Mouse (Mus musculus) left cerebral cortex, postnatal 14 days (tissue): Measurements from ENCODE around the gene Gpr158. TPM values are rescaled to one million over a fixed set of nuclear protein-coding genes. Genes with fewer than 3 reads are reported as not detected.
A peak's percentile ranks its signal among the peaks of the same experiment; 100 is the strongest.
"Not testable (repeated sequence)": the region's sequence is repeated elsewhere in the genome, so short reads cannot be mapped to it uniquely, and the experiment has no call there.

Experiments
- DNase-seq, 2 experiments: peaks; one replicate each; pipeline ENCODE4 v3.0.0; 2021 to 2022; ENCODE audit warnings: low spot score in 2 of 2, mixed read lengths in 1 of 2
- intact Hi-C: fragments of 180-260 bp; cut with DNase I; formaldehyde crosslinking; loops from one replicate; pipeline ENCODE4 v1.15.1; 2025
- long read RNA-seq, 2 experiments: library from polyadenylated mRNA; stranded (forward); transcript quantifications; one replicate each; pipeline ENCODE4 v2.0.0; 2021
- total RNA-seq, 2 experiments: library from RNA; stranded (reverse); gene quantifications; 2 replicates each; pipeline ENCODE4 v1.2.3; 2021

Gpr158 gene
- total RNA-seq = 100 to 1,000 TPM; 108 to 124 TPM
- long read RNA-seq, experiment 1, full-length matches to known transcripts = 9 of 29 reads
- long read RNA-seq, experiment 1, partial matches to known transcripts = 17 of 29 reads
- long read RNA-seq, experiment 1, other reads (novel, unspliced or antisense) = 3 of 29 reads
- long read RNA-seq, experiment 2, full-length matches to known transcripts = 7 of 20 reads
- long read RNA-seq, experiment 2, partial matches to known transcripts = 10 of 20 reads
- long read RNA-seq, experiment 2, other reads (novel, unspliced or antisense) = 3 of 20 reads

DNA sequence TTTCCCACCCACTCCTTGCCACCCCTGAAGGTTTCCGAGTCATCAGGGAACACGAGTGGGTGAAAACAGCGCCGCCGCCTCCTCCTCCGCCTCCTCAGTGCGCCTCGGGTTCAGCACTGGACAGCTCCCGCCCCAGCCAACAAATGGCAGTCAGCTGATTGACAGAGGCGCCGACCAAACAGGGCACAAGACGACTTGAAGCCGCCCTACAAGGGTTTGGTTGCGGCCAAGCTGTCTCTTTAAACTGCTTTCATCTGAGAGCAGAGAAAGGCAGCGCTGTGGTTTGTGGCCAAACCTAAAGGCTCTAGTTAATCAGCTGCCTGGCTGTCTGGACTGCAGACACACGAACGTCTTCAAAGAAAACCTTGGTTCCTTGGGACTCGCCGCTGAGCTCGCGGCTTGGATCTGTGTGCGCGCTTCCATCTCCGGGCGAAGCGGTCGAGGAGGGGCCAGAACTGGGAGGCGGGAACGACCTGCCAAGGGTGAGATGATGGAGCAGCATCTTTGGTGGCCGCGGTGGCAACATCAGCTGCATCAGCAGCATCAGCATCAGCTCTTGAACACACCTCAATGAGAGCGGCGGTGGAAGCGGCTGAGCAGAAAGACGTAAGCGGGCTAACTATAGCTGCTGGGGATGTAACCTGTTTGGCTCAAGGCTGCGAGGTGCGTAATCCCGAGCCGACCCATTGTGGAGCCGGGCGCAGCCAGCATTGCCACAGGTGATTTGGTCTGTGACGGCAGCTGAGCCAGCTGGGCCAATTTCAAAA is at the start of gene Gpr158:
Gene Gpr158, plus strand, starts transcription at position 198 of the 767 bp plus-strand sequence.
- DNase-seq = peak; percentile 91
- intact Hi-C loops = loop anchor here (5.0 kb wide), 2 partner anchors 85 to 540 kb away; no protein-coding TSS in a partner anchor

DNA sequence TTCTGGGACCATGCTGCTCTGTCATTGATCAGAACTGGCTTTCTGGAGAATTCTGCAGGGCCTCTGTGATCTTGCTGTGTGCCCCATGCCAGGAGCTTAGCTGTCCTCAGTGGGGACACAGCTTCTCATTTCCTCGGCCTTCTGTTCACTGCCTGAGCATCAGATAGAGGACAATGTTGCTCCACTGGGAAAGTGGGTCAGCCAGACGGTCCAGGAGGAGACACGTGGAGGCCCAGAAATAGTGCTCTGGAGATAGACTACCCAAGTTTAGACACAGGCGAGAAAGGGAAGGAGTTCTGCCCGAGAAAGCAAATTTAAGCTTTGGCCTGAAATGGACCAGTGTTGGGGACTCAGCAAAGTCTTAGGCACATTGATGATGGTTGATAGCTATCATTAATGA is 23.5 kb upstream of the Gpr158 start:
- peak; percentile 46 to 58 for DNase-seq
- intact Hi-C loops = no loop called here

DNA sequence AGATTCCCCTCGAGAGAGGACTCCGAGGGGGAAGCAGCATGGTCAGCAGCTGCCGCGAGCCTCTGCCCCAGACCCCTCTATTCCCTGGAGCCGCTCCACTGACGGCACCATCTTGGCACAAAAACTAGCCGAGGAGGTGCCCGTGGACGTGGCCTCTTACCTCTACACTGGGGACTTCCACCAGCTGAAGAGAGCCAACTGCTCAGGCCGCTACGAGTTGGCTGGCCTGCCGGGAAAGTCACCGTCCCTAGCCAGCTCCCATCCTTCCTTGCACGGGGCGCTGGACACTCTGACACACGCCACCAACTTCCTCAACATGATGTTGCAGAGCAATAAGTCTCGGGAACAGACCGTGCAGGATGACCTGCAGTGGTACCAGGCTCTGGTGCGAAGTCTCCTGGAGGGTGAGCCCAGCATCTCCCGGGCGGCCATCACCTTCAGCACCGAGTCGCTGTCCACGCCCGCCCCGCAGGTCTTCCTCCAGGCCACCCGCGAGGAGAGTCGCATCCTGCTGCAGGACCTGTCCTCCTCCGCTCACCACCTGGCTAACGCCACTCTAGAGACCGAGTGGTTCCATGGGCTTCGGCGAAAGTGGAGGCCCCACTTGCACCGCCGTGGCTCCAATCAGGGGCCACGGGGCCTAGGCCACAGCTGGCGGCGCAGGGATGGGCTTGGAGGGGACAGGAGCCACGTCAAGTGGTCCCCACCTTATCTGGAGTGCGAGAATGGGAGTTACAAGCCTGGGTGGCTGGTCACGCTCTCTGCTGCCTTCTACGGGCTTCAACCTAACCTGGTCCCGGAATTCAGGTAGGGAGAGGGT is 1.2 kb downstream of the Gpr158 start:
- intact Hi-C loops = loop anchor here (5.0 kb wide), 2 partner anchors 86 to 539 kb away; no protein-coding TSS in a partner anchor
- no peak for DNase-seq

DNA sequence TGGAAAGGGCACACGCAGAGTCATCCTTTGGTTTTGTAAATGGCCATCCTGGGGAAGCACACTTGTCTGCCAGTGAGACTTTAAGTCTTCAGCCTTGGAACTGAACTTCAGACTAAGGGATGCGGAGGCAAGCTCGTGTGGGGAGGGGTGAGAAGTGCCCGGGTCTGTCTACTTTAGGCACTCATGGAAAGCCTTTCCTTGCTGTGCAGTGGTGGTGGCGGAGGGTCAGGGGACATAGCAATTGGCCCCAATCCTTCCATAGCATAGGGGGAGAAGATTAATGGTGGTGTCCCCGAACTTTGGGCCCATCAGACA is 1.8 kb downstream of the Gpr158 start:
- intact Hi-C loops = loop anchor here (5.0 kb wide), 2 partner anchors 87 to 538 kb away; no protein-coding TSS in a partner anchor
- no peak for DNase-seq

DNA sequence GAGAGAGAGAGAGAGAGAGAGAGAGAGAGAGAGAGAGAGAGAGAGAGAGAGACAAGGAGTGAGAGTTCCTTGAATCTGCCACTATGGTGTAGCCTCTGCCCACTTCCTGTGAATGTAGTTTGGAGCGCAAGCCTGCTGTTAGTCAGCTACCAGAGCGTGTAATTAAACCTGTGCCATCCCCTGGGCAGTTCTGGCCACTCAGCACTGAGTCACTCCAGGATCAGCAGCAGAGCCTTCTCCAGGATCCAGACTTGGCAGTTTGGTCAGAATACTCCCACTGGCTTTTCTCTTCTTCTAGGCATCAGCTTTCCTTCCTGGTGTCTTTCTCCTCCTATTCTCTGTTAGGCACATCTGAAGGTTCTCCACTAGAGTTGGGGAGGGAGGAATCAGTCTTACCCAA is 2.2 kb downstream of the Gpr158 start:
- DNase-seq = peak; percentile 17 to 24
- intact Hi-C loops = loop anchor here (5.0 kb wide), 2 partner anchors 87 to 538 kb away; no protein-coding TSS in a partner anchor

DNA sequence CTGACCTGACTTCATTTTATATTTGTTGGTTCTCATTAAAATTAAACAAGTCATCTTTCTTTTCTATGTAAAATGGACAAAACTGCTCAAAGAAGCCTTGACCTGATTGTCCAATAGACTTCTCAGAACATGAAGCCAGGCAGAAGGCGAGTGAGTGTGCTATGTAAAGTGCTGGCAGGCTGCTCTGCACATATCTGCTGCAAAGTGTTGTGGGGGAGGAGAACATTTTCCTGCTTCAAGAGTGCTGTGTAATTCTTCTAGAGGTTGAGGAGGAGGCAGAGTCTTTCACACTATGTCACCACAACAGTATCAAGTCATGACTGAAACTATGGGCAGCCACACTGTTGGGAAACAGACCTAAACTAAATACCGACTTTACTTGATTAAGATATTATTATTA is 12.2 kb downstream of the Gpr158 start:
- intact Hi-C loops = no loop called here
- DNase-seq = peak; percentile 50 to 71

DNA sequence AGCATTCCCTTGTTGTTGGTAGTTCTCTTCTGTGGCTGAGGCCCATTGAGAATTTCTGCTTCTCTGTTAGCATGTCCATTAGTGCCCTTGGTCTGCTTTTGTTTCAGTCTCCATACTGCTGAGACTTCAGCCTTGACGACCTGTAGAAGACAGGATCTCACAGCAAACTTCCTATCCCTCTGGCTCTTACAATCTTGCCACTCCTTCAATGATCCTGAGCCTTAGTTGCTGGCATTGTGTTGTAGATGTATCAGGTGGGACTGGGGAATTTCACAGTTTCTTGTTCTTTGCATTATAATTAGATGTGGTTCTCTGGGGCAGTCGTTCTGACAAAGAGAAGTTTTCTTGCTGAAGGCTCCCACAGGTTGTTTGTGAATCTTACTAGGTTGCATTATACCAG is 25.4 kb downstream of the Gpr158 start:
- DNase-seq = no peak
- intact Hi-C loops = no loop called here

DNA sequence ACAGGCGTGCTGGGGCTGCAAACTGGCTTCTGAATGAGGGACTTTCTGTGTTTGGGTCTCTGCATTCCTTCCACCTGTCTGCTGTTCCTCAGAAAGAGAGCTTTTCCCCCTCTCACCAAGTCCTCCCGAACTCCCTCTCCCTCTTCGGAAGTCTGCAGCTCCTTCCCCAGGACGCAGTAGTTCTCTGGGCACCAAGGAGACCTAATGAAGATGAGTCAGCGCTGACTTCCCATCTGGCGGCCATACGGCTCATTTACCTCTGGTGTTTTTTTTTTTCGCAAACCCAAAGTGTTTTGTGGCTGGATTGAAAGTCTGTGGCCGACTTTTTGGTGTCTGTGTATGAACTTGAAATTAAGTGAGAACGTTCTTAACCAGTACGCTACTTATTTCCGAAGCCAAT is 30.0 kb downstream of the Gpr158 start:
- intact Hi-C loops = no loop called here
- DNase-seq = no peak

DNA sequence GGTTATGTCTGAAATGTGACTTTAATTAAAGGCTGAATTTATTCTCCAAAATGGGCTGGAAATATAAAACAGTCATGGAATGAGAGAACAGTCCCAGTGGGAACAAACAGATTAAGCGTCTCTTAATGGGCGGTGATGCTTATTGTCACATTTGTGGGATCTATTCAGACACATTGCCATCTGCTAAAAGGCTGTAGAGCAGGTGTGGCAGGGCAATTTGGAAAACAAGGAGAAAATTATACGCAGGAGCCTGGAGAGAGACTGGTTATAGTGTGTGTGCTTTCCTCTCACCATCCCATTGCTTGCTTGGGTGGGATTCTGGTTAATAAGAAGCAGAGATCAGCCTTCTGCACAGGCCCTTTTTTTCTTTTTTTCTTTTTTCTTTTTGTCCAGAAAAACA is 32.3 kb downstream of the Gpr158 start:
- no peak for DNase-seq
- intact Hi-C loops = no loop called here

DNA sequence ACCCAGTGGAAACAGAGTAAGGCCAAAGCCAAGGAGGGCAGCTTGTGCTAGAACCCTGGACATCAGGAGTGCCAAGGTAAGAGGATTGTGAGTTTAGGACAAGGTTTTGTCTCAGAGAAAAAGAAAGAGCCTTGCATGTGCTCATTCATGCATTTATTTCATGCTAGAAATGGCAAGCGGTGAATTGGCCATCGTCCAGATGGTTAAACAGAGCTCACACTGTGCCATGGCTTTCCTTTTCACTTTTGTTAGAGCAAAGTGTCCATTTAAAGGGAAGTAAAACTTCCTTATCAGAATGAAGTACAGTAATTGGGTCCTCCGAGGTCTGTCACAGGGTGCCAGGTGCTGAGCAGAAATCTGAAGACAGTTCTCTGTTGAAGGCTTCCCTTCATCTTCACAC is 38.3 kb downstream of the Gpr158 start:
- DNase-seq = no peak
- intact Hi-C loops = no loop called here

DNA sequence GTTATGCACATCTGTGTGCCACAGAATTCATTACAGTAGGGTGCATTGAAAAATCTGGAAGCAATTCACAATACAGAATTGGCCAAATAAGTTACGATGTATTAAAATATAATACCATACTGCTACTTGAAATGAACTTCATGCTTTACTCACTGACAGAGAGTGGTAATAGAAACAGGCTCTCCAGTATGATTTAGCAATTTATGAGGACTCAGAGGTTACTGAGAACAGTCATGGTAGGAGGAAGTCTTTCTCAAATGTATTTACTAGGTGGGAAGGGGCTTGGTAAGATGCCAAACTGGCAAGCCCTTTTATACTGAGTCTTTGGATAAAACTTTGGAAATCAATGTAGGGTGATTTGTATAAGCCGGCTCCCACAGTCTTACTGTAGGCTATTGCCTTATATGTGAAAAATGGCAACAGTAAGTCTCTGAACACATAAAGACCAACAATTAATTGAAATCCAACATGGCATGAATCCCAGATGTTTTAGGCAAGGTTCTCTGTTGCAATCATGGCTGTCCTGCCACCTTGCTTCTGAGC is 40.2 kb downstream of the Gpr158 start:
- intact Hi-C loops = no loop called here
- no peak for DNase-seq

DNA sequence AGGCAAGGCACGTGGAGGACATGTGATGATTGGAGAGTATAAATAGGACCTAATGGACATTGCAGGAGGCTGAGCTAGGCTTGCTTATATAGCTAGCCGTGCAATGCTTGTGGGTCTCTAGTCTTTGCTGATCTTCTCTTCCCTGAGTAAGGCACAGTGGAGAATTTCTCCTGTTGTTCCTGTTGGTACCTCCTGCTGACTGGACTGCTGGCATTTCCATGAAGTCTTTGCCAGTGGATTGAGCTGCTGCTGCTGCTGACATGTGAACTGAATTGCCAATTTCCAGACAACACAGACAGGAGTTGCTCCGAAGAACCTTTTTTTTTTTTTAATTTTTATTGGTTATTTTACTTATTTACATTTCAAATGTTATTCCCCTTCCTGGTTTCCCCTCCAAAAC is 41.5 kb downstream of the Gpr158 start:
- intact Hi-C loops = no loop called here
- no peak for DNase-seq

DNA sequence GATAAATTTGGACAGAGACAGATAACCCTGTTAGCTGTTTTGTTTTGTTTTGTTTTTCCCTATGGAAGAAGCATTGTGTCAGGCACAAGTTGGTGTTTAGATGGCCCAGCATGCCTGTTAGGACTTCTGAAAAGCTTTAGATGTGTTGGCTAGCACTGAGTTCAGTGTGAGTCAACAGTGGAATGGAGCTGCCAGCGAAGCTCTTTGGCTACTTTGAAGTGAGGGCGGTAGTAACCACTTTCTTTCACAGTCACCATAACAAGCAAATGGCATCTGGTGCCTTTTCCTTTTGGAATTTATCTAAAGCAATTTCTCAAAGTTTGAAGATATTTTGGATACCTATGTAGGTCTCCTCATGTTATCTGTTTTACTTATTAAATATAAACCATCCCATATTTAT is 62.9 kb downstream of the Gpr158 start:
- no peak for DNase-seq
- intact Hi-C loops = no loop called here

DNA sequence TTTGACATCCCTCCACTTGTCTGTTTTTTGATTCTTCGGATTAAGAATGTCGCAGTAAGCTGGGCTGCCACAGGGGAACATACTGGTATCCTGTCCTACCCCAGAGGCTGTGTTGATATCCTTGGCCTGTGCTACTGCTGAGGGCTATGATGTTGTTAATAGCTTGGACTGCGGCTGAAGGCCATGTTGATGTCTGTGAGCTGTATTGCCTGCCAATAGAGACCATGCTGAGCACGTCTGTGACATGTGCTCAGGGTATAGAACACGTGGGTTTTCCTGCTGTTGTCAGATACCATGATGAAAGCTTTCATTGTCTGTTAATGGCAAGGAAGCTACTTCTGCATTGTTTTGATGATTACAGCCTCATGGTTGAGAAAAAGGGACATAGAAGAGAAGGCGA is 63.8 kb downstream of the Gpr158 start:
- intact Hi-C loops = no loop called here
- DNase-seq = no peak

DNA sequence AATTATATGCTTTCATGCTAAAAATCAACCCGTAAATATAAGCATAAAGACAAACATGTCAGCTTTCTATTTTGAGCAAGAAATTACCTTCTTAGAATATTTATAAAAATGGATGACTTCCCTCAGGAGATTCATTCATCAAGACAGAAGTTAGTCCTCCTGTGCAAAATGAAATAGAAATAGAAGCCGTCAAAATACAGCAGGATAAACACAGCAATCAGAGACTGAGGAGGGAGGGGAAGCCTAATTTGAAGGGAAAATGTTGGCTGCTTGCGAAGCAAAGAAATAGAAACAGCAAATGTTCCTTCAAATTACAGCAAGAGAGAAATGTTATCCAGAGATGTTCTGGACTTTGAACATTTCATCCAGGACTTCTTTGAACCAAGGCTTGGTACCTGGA is 72.3 kb downstream of the Gpr158 start:
- intact Hi-C loops = no loop called here
- DNase-seq = no peak

DNA sequence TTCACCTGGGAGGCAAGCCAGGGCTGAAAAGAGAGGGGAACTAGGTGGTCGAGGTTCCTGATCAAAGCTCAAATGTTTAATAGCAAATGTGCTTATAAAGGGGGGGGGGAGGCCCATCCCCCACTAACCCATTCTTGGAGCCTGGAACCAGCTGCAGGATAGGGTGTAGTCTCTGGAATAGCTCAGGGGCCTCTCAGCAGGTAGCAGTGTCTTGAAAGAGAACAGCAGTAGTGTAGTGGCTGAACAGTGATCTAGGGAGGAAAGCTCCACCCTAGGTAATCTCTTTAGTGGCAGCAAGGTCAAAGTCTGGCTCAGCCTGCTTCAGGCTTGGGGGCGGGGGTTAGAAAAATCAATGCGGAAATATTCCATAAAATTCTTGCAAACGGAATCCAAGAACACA is 93.3 kb downstream of the Gpr158 start:
- intact Hi-C loops, DNase-seq: not testable (repeated sequence)

DNA sequence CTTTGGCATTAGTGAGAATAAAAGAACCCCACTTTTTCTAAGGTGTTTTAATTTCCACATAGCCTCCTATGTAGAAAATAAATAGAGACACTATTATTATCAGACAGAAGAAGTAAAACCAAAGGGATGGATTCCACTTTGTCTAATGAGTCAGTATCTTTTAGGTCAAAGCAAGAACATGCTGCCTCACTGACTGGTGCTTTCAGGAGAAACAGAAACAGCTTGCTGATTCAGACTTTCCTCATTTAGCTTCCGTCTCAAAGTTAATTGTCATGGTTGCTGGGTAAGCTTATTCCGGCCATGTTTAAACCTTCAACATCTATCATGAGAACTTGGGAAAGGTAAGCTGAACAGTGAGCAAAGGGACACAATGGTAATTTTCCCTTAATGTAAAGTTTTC is 107.6 kb downstream of the Gpr158 start:
- no peak for DNase-seq
- intact Hi-C loops = no loop called here

DNA sequence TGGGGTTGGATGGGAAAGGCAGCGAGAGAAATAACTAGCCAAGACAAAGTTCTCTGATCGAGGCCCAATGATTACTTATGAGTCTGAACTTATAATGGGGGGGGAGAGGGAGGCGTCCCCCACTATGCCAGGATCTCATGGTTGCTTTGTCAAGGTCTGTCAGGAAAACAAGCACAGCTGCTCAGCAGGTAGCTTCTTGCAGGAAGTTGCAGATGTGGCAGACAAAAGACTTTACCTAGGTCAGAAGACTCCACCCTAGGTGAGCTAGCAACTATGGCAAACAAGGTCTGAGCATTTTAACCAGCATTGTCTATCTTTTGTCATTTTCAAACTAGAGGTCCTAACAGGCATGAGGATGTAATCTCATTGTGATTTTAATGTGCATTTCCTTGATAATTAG is 129.5 kb downstream of the Gpr158 start:
- no peak for DNase-seq
- intact Hi-C loops = no loop called here

DNA sequence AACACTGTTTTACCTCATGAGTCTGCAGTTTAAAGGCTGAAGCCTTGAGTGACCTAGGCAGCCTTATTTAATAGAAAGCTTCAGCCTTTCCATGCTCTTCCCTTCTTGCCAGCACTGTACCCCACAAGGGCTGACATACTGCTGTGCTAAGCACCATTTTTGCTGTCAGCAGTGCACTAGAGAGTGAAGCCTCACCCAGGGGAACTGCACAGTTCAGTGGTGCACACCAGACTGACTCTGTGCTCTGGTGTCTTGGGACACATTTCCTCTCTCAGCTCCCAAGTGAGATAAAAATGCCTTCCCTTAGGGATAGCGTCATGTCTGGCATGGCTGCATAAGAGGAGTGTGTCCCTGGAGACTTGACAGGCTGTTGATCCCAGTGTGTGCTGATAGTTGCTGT is 130.6 kb downstream of the Gpr158 start:
- DNase-seq = no peak
- intact Hi-C loops = no loop called here

DNA sequence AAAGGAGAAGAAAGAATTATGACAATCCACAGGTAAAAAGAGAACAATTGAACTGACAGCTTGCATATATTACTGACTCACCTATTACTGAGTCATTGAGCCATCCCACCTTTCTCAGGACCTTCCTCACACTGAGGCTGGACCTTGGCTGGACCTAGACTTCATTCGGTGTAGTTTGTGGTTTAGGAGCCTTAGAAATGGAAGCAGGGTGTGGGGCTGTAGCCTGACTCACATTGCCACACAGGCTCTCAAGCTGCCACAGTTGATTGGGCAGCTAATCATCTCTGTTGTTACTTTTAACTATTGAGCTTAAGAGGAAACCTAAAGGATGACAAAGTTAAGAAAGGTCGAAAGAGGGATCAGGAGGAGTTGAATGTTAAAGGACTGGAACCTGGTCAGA is 132.1 kb downstream of the Gpr158 start:
- intact Hi-C loops = no loop called here
- no peak for DNase-seq
